Mouse (Mus musculus) liver, embryonic 14.5 days (tissue): ENCODE measurements at regions not wholly inside any gene's neighbourhood (a gene's known extent, or its start where the extent isn't known, plus 50 kb on each side); places are given as distances from the start of the nearest gene placed in this dataset.

Experiments
- CTCF ChIP-seq: IDR thresholded peaks from 2 replicates; pipeline ENCODE4 v1.5.1; 2016; ENCODE audit warnings: antibody characterized with exemption, low read depth, control low read depth
- EP300 ChIP-seq: IDR thresholded peaks from 2 replicates; pipeline ENCODE4 v1.6.1; 2016; ENCODE audit warnings: antibody characterized with exemption, low read depth

DNA sequence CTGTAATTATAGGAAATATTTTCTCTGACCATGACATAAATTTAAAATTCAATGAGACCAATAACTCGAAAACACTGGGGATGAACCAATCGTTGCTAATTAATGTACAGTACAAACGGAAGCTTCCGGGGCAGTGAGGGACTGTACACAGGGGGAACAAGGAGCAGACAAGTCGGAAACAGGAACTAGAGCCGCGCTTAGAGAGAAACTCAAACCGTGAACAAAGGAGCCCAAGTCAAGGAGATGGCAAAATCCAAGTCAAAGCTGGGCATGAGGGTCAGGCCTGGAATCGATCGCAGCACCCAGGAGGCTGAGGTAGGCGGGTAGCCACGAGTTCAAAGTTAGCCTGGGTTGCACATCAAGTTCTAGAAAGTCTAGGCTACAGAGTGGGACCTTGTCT lies 70.2 kb upstream of the Prok2 start:
- TF ChIP-seq CTCF = no peak
- TF ChIP-seq EP300 = no peak
